Mouse (Mus musculus) kidney, adult 2 months (tissue): ENCODE measurements at regions not wholly inside any gene's neighbourhood (a gene's known extent, or its start where the extent isn't known, plus 50 kb on each side); places are given as distances from the start of the nearest gene placed in this dataset.

ENCODE experiments used
- DNase-seq: peaks from one replicate; pipeline ENCODE4 v3.0.0; 2021
- H3K27ac ChIP-seq: fragments of 200-500 bp; 2 replicates; pipeline ENCODE4 v1.5.1; 2012; ENCODE audit warnings: low read depth, low read length, control low read depth, inconsistent platforms; ENCODE audit not compliant: insufficient read depth
- H3K27me3 ChIP-seq: fragments of 200-500 bp; replicated peaks from 2 replicates; pipeline ENCODE4 v1.6.1; 2012; ENCODE audit warnings: mild to moderate bottlenecking, moderate library complexity, low read length, inconsistent platforms; ENCODE audit not compliant: control insufficient read depth, insufficient read depth
- H3K36me3 ChIP-seq: fragments of 200-500 bp; 2 replicates; pipeline ENCODE4 v1.6.1; 2012; ENCODE audit warnings: mild to moderate bottlenecking, moderate library complexity, low read length, inconsistent platforms; ENCODE audit not compliant: control insufficient read depth, insufficient read depth
- H3K4me1 ChIP-seq: fragments of 200-500 bp; 2 replicates; pipeline ENCODE4 v1.6.1; 2011; ENCODE audit warnings: low read length; ENCODE audit not compliant: control insufficient read depth, insufficient read depth
- H3K4me3 ChIP-seq: fragments of 200-500 bp; 2 replicates; pipeline ENCODE4 v1.5.1; 2011; ENCODE audit warnings: mild to moderate bottlenecking, low read depth, low read length, control low read depth; ENCODE audit not compliant: insufficient read depth
- CTCF ChIP-seq: fragments of 200-500 bp; conservative IDR thresholded peaks from 2 replicates; pipeline ENCODE4 v1.5.1; 2011; ENCODE audit warnings: low read depth, mild to moderate bottlenecking, control low read depth, low read length, moderate library complexity, mixed read lengths; ENCODE audit not compliant: insufficient read depth, insufficient read length
- POLR2A ChIP-seq: fragments of 200-500 bp; IDR thresholded peaks from one replicate; pipeline ENCODE4 v1.6.1; 2011; ENCODE audit warnings: low read depth, low read length, control low read depth
- WGBS: fragments of 180-500 bp; shearing (Covaris S2); methylation state at CpG from one replicate; pipeline ENCODE4 v1.1.7; 2018; 5-methylcytosine and 5-hydroxymethylcytosine counted together

DNA sequence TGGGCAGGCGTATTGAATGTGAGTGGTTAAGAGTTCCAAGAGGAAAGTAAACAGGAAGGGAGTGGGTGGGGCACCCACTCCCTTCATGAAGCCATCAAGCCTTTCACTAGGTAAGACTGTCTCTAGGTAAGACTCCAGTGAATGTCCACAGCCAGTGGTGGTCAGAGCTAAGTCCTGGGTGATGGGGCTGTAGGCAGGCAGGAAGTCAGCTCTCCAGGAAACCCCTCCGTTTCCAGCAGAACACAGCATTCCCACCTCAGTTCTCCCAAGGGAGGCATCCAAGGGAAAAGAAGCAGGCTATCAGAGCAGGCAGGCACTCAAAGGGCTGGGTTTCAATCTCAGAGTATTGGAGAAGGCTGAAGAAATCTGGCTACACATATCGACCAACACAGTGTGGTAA lies 66.2 kb downstream of the Tmem174 start:
- Histone ChIP-seq H3K36me3 (no peaks in the 10 kb centered on the region), H3K4me3 (no peak overlapping the region), H3K27me3 (no peaks in the 10 kb centered on the region), H3K4me1 (no peaks in the 10 kb centered on the region), H3K27ac (no peak overlapping the region)
- TF ChIP-seq POLR2A (no peak), CTCF (no peak)
- 69% methylated on average over 3 of the region's 3 CpGs for WGBS
- DNase-seq, result no peak

GRCm38 (mm10) chr13:98555693-98556092 lies 63.9 kb upstream of the Gm10320 start:
- no peaks in the 10 kb centered on the region for H3K4me1 ChIP-seq
- no peak overlapping the region for H3K4me3 ChIP-seq
- no peaks in the 10 kb centered on the region for H3K36me3 ChIP-seq
- 0 out of 2 replicates have a peak, but pooled peaks cover 1% of the 10 kb centered on the region for H3K27me3 ChIP-seq
- 82% methylated on average over 6 of the region's 6 CpGs for WGBS
- H3K27ac ChIP-seq, result no peak overlapping the region
- TF ChIP-seq POLR2A, result no peak
- no peak for TF ChIP-seq CTCF
- DNase-seq, result no peak

DNA sequence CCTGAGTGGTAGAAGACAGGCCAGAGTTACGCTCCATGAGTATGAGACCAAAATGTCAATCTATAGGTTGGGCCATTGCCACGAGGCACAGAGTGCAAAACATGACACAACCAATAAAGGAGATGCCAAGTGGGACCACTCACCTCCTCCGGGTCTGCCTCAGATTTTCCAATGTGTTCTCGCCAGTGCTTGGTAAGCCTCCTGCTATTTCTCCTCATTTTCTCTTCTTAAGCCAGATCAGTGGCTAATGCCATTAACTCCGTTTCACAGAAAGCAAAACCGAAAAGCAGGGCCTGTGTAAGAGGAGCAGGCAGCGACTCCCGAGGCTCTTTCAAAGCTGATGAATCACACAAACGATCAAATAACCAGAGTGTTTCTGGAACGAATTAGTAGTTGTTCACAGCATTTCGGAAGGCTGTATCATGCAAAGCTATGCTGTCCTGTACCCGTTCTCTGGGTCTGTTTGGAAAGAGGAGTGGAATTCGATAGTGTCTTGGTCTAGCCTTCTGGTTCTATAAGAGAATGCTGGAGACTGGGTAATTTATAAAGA lies 59.7 kb upstream of the Gm10320 start:
- WGBS, result 78% methylated on average over 13 of the region's 13 CpGs
- no peak for TF ChIP-seq POLR2A
- TF ChIP-seq CTCF, result no peak
- no peak for DNase-seq
- 0 out of 2 replicates have a peak, but pooled peaks cover 1% of the 10 kb centered on the region for H3K27me3 ChIP-seq
- no peak overlapping the region for H3K4me3 ChIP-seq
- H3K4me1 ChIP-seq, result no peaks in the 10 kb centered on the region
- no peaks in the 10 kb centered on the region for H3K36me3 ChIP-seq
- no peak overlapping the region for H3K27ac ChIP-seq

- Histone ChIP-seq H3K4me3 (no peak overlapping the region), H3K4me1 (no peaks in the 10 kb centered on the region), H3K27ac (no peak overlapping the region), H3K36me3 (no peaks in the 10 kb centered on the region), H3K27me3 (no peaks in the 10 kb centered on the region)
- TF ChIP-seq POLR2A, result no peak
- no peak for TF ChIP-seq CTCF
- DNase-seq, result no peak
- 70% methylated on average over 5 of the region's 5 CpGs for WGBS
Observed at GRCm38 (mm10) chr13:98547223-98547622, 55.4 kb upstream of the Gm10320 start.

- H3K4me3 ChIP-seq, result no peak overlapping the region
- no peak for DNase-seq
- H3K27ac ChIP-seq, result no peak overlapping the region
- TF ChIP-seq POLR2A (no peak), CTCF (no peak)
- H3K27me3 ChIP-seq, result no peaks in the 10 kb centered on the region
- no peaks in the 10 kb centered on the region for H3K4me1 ChIP-seq
- no peaks in the 10 kb centered on the region for H3K36me3 ChIP-seq
- WGBS, result 68% methylated on average over 5 of the region's 5 CpGs
Observed at GRCm38 (mm10) chr13:98546116-98546515, 54.3 kb upstream of the Gm10320 start.

DNA sequence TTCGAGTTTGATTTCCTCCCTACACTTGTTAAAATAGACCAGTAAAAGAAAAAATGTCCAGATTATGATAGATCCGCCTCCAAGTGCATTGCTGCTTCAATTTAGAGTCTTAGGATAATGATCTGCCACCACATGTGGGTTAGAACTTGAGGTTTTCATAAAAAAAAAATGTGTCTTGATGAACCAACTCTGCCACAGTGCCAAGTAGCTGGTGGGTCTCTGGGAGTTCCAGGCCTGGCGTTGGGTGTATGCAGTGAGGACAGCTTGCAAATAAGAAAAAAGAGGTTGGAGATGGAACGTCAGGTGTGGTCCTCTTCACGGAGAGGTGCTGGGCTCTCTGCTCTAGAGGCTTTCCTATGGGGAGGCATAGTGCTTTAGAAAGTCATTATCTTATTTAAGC lies 53.6 kb upstream of the Gm10320 start:
- 88% methylated on average over 5 of the region's 5 CpGs for WGBS
- DNase-seq, result no peak
- TF ChIP-seq CTCF (no peak), POLR2A (no peak)
- H3K27me3 ChIP-seq, result no peaks in the 10 kb centered on the region
- H3K36me3 ChIP-seq, result no peaks in the 10 kb centered on the region
- no peak overlapping the region for H3K27ac ChIP-seq
- no peaks in the 10 kb centered on the region for H3K4me1 ChIP-seq
- no peak overlapping the region for H3K4me3 ChIP-seq

DNA sequence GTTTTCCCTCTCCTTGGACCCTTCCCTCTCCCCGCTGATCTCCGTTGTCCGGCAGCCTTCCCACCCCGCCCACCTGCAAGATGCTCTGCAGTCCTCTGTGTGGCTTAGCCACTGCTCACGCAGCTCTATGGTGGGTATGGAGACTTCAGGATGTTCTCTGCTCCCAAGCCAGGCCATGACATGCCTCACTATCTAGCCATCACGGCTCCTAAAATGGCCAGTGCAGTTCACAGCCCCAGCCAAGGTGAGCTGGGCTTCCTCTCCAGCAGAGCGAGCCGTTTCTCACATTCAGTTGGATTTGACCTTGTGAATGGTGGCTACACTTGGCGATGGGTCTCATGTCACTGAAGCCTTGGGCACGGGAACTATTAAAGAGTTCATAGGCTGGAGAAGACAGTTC lies 52.2 kb upstream of the Gm10320 start:
- 92% methylated on average over 10 of the region's 10 CpGs for WGBS
- no peak for TF ChIP-seq CTCF
- no peak for TF ChIP-seq POLR2A
- Histone ChIP-seq H3K27ac (no peak overlapping the region), H3K36me3 (no peaks in the 10 kb centered on the region), H3K4me1 (0 out of 2 replicates have a peak, but pooled peaks cover 3% of the 10 kb centered on the region), H3K4me3 (no peak overlapping the region), H3K27me3 (no peaks in the 10 kb centered on the region)
- DNase-seq, result no peak
